Mouse (Mus musculus) liver, embryonic 14.5 days (tissue): ENCODE data around the gene Adar. TPM values are rescaled to one million over a fixed set of nuclear protein-coding genes. Genes with fewer than 3 reads are reported as not detected.

Experiments
- ATAC-seq: fragments of 200-750 bp; cut with Nextera tagmentation; 2 replicates; pipeline ENCODE4 v1.8.0; 2017; ENCODE audit warnings: moderate number of reproducible peaks, mild to moderate bottlenecking, moderate library complexity; ENCODE audit not compliant: insufficient read depth
- DNase-seq, 3 experiments: peaks; one replicate each; pipeline ENCODE4 v3.0.0-alpha.2; 2012 to 2013; ENCODE audit warnings: low read depth in 3 of 3, low spot score in 3 of 3
- H3K27ac ChIP-seq: fragments of 300-500 bp; sonication (generic); 2 replicates; pipeline ENCODE4 v1.5.1; 2014; ENCODE audit warnings: moderate library complexity, mild to moderate bottlenecking, control low read depth, inconsistent platforms
- H3K27me3 ChIP-seq: fragments of 300-500 bp; sonication (generic); 2 replicates; pipeline ENCODE4 v1.6.1; 2014; ENCODE audit warnings: mild to moderate bottlenecking, low read length, moderate library complexity; ENCODE audit not compliant: control insufficient read depth, insufficient read depth
- H3K36me3 ChIP-seq: fragments of 300-500 bp; sonication (generic); replicated peaks from 2 replicates; pipeline ENCODE4 v1.6.1; 2014; ENCODE audit warnings: low read depth; ENCODE audit not compliant: control insufficient read depth, insufficient read depth
- H3K4me1 ChIP-seq, 2 experiments: fragments of 200-500 bp in 1 of 2; fragments of 300-500 bp in 1 of 2; sonication (generic) in 1 of 2; replicated peaks; 2 replicates each; pipeline ENCODE4 v1.6.1; 2012 to 2014; ENCODE audit warnings: antibody characterized with exemption in 1 of 2, inconsistent platforms in 1 of 2, low read length in 1 of 2; ENCODE audit not compliant: control insufficient read depth in 2 of 2, insufficient read depth in 2 of 2
- H3K4me2 ChIP-seq: fragments of 300-500 bp; sonication (generic); 2 replicates; pipeline ENCODE4 v1.6.1; 2014; ENCODE audit warnings: low read depth, mild to moderate bottlenecking, control low read depth, moderate library complexity
- H3K4me3 ChIP-seq, 2 experiments: fragments of 200-500 bp in 1 of 2; fragments of 300-500 bp in 1 of 2; sonication (generic) in 1 of 2; 2 replicates each; pipeline ENCODE4 v1.5.1; 2012 to 2014; ENCODE audit warnings: low read depth in 2 of 2, low read length in 2 of 2, mild to moderate bottlenecking in 2 of 2, control low read depth in 1 of 2, inconsistent platforms in 1 of 2, moderate library complexity in 1 of 2; ENCODE audit not compliant: insufficient read depth in 1 of 2
- H3K9ac ChIP-seq: fragments of 300-500 bp; sonication (generic); replicated peaks from 2 replicates; pipeline ENCODE4 v1.6.1; 2014; ENCODE audit warnings: mild to moderate bottlenecking, control low read depth, moderate library complexity
- H3K9me3 ChIP-seq: fragments of 300-500 bp; sonication (generic); 2 replicates; pipeline ENCODE4 v1.6.1; 2016; ENCODE audit warnings: low read length, mixed read lengths; ENCODE audit not compliant: control insufficient read depth
- CTCF ChIP-seq: IDR thresholded peaks from 2 replicates; pipeline ENCODE4 v1.5.1; 2016; ENCODE audit warnings: antibody characterized with exemption, low read depth, control low read depth
- EP300 ChIP-seq: IDR thresholded peaks from 2 replicates; pipeline ENCODE4 v1.6.1; 2016; ENCODE audit warnings: antibody characterized with exemption, low read depth
- WGBS: fragments of 180-500 bp; shearing (Covaris S2); extraction: QIAGEN DNeasy Blood & Tissue Kit; methylation state at CpG from one replicate; pipeline ENCODE4 v1.1.7; 2014; ENCODE audit not compliant: insufficient replicate concordance; 5-methylcytosine and 5-hydroxymethylcytosine counted together
- polyA plus RNA-seq, 2 experiments: library from polyadenylated mRNA; depleted of rRNA in 1 of 2; stranded (reverse) in 1 of 2; unstranded in 1 of 2; fragments of >200 nt; fragmentation: Nextera tagmentation in 1 of 2; extraction: Ambion mirVana in 1 of 2; gene quantifications; 2 replicates each; pipeline versions ENCODE4 v1.2.1 to v1.2.3; 2012 to 2014

Adar gene
- polyA plus RNA-seq, 2 experiments: 6.4 to 7.9 TPM

DNA sequence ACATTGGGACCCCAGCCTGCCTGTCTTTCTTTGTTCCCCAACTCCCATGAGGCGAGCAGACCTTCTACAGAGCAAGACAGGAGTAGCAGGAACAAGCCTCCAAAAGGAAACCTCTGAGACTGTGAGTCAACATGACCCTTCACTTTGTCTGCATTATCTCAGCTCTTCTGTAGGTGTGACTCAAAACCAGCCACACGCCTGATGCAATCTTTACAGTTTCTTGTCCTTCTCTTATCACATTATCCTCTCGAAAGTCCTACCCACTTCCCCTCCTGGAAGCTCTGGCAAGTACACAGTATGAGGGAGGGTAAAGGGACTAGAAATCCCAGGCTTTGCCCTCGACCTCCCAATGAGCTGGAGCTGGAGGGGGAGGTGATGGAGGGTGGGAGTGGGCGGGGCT lies 28.8 kb upstream of the Adar start:
- TF ChIP-seq CTCF: no peak
- no peak for TF ChIP-seq EP300
- no peak for DNase-seq
- H3K9me3 ChIP-seq: no peaks in the 10 kb centered on the region
- no peak overlapping the region for H3K9ac ChIP-seq
- H3K4me3 ChIP-seq: no peak overlapping the region
- no peaks in the 10 kb centered on the region for H3K36me3 ChIP-seq
- H3K4me2 ChIP-seq: no peak overlapping the region
- ATAC-seq: no peak
- no peaks in the 10 kb centered on the region for H3K4me1 ChIP-seq
- WGBS: 22% methylated on average over 5 of the region's 5 CpGs
- H3K27me3 ChIP-seq: peaks cover 2% of the 10 kb centered on the region
- no peak overlapping the region for H3K27ac ChIP-seq

- Histone ChIP-seq H3K9ac (no peak overlapping the region), H3K9me3 (no peaks in the 10 kb centered on the region), H3K4me1 (no peaks in the 10 kb centered on the region), H3K27me3 (no peaks in the 10 kb centered on the region; the same call in 1 of the 2 replicates), H3K36me3 (no peaks in the 10 kb centered on the region), H3K4me2 (peak overlapping the region; percentile 41), H3K27ac (no peak overlapping the region), H3K4me3 (no peak overlapping the region)
- DNase-seq (peak; percentile 11 to 23 (median 20)), ATAC-seq (no peak)
- WGBS: 4% methylated on average over 25 of the region's 25 CpGs
- TF ChIP-seq EP300: no peak
- TF ChIP-seq CTCF: peak; percentile 93
These were observed 25.9 kb upstream of the Adar start for GRCm38 (mm10) chr3:89688694-89689581.

GRCm38 (mm10) chr3:89691776-89692175 lies 23.0 kb upstream of the Adar start:
- TF ChIP-seq CTCF (no peak), EP300 (no peak)
- Histone ChIP-seq H3K9ac (no peak overlapping the region), H3K4me2 (no peak overlapping the region), H3K27me3 (no peaks in the 10 kb centered on the region; the same call in 1 of the 2 replicates), H3K4me3 (no peak overlapping the region), H3K36me3 (no peaks in the 10 kb centered on the region), H3K27ac (no peak overlapping the region), H3K4me1 (no peaks in the 10 kb centered on the region), H3K9me3 (no peaks in the 10 kb centered on the region)
- 48% methylated on average over 9 of the region's 9 CpGs for WGBS
- DNase-seq: no peak
- ATAC-seq: no peak

GRCm38 (mm10) chr3:89696152-89696821 lies 18.5 kb upstream of the Adar start:
- H3K9ac ChIP-seq: no peak overlapping the region
- no peaks in the 10 kb centered on the region for H3K4me1 ChIP-seq
- no peaks in the 10 kb centered on the region; the same call in 1 of the 2 replicates for H3K27me3 ChIP-seq
- no peaks in the 10 kb centered on the region for H3K9me3 ChIP-seq
- no peak overlapping the region for H3K4me2 ChIP-seq
- TF ChIP-seq EP300: no peak
- TF ChIP-seq CTCF: no peak
- H3K36me3 ChIP-seq: no peaks in the 10 kb centered on the region
- H3K27ac ChIP-seq: no peak overlapping the region
- DNase-seq (no peak), ATAC-seq (no peak)
- no peak overlapping the region for H3K4me3 ChIP-seq
- 69% methylated on average over 12 of the region's 12 CpGs for WGBS

DNA sequence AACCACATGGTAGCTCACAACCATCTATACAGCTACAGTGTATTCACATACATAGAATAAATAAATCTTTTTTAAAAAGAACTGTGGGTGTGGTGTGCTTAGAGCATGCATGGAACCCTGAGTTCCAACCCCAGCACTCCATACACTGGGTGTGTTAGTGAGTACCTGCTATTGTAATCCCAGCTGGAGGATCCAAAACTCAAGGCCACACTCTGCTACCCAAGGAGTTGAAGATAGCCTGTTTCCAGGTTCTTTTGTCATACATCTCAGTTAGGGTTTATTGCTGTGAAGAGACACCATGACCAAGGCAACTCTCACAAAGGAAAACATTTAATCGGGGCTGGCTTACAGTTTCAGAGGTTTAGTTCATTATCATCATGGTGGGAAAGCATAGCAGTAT lies 15.9 kb upstream of the Adar start:
- H3K9ac ChIP-seq: no peak overlapping the region
- no peak overlapping the region for H3K27ac ChIP-seq
- no peak for DNase-seq
- no peaks in the 10 kb centered on the region for H3K9me3 ChIP-seq
- 65% methylated on average over 1 of the region's 1 CpGs for WGBS
- TF ChIP-seq EP300: no peak
- TF ChIP-seq CTCF: no peak
- no peak overlapping the region for H3K4me2 ChIP-seq
- H3K4me1 ChIP-seq: no peaks in the 10 kb centered on the region
- no peak for ATAC-seq
- no peaks in the 10 kb centered on the region for H3K36me3 ChIP-seq
- H3K4me3 ChIP-seq: no peak overlapping the region
- no peaks in the 10 kb centered on the region; the same call in 1 of the 2 replicates for H3K27me3 ChIP-seq
